Mouse (Mus musculus): ENCODE results near the gene Macf1.

Macf1 gene

DNA sequence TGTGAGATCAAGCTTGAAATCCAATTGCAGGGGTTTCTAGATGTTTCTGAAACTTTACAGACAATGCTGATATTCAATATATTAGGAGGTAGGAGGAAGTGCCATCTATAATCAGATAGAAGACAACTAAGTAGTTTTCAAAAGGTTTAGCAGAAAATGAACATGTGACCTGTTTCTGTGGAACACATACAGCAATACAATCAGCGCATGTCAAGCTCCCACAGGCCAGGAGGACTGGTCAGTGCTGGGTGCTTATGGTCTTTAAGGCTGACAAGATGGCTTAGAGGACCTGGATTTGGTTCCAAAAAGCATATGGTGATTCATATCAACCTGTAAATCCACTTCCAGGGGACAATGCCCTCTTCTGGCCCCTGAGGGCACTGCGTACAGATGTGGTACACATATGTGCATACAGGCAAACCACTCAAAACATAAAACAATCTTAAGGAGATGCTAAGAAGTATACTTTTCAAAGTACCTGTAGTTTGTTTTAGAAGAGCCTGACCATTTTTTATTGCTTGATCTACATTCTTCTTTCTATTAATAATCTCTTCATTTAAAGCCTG, 288.6 kb downstream of the Macf1 start:
- in situ Hi-C loops (cut with MboI; ENCODE audit: unreplicated experiment in 2 of 2): loop anchor here in 1 of 2 experiments (25.0 kb wide), 1 partner anchor 108 kb away; no protein-coding TSS in a partner anchor

DNA sequence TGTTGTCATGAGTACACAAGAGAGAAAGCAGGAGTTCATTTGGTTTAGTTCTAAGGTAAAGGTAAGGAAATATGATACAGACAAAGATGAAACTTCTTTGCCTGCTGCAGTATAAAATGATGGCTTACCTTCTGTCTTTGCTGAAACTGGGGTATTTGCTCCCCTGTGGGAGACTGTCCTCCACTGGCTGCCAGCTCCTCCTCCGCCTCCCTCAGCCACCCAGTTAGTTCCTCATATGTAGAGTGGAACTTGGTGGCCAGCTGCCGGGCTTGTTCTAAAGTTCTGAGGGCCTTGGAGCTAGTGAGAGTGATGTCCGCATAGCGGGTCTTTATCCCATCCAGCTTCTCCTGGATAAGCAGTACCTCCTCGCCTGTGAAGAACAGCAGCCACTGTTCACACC, 289.3 kb downstream of the Macf1 start:
- in situ Hi-C loops (cut with MboI; ENCODE audit: unreplicated experiment in 2 of 2): loop anchor here (5.0 to 25.0 kb wide), 3 partner anchors 93 to 178 kb away; no protein-coding TSS in a partner anchor

DNA sequence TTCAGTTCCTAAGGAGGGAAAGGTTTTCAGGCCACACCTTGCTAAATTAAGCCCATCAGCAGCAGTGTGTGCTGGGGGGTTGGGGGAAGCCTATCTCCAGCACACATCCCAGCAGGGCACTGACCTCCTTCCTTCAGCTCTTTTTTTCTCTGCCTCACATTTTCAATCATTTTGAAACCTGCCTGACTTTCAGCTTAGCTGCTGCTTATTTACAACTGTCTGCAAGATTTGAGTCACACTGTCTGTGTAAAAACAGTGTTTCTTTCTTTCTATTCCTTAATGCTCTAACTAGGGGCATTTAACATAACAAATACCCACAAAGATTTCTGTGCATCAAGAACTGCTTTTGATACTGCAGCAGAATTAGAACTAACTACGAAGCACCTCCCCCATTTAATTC, 289.9 kb downstream of the Macf1 start:
- in situ Hi-C loops (cut with MboI; ENCODE audit: unreplicated experiment in 2 of 2): loop anchor here (5.0 to 25.0 kb wide), 3 partner anchors 92 to 177 kb away; no protein-coding TSS in a partner anchor

DNA sequence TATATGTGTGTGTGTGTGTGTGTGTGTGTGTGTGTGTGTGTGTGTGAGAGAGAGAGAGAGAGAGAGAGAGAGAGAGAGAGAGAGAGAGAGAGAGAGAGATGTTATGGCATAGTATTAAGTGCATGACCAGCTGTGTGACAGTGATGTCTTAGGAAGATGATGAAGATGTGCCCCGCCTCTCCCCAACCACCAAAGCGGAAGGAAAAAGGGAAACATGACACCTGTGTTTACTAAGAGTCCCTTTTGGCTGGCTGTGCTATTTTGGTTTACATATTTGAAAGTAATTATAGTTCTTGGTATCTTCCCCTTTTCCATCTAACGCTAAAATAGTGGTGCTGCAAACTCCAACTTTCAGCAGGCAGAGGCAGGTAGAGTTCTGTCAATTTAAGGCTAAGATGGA, 291.2 kb downstream of the Macf1 start:
- in situ Hi-C loops (cut with MboI; ENCODE audit: unreplicated experiment in 2 of 2): loop anchor here (5.0 to 25.0 kb wide), 3 partner anchors 91 to 176 kb away; no protein-coding TSS in a partner anchor

GRCm38 (mm10) chr4:123392187-123392586, 292.0 kb downstream of the Macf1 start:
- in situ Hi-C loops (cut with MboI; ENCODE audit: unreplicated experiment in 2 of 2): loop anchor here (5.0 to 25.0 kb wide), 3 partner anchors 90 to 175 kb away; no protein-coding TSS in a partner anchor

DNA sequence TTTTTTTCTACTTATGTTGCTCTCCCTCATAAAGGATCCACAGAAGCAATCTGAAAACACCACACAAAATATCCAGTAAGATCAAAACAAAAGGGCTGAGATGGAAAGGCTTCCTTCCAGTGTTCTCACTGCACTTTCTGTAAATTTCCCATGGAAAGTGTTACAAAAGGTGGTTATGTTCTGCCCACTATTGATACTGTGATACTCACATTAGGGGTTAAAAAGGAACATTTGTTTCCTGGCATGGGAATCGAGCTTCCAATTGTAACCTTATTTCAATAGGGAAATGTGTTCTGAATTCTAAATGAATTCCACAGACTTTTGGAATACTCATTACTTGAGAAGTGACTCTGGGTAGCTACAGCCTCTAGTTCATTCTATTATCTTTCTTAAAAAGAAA, 299.1 kb downstream of the Macf1 start:
- in situ Hi-C loops (cut with MboI; ENCODE audit: unreplicated experiment in 2 of 2): loop anchor here (10.0 to 25.0 kb wide), 2 partner anchors 98 to 170 kb away; no protein-coding TSS in a partner anchor

- in situ Hi-C loops (cut with MboI; ENCODE audit: unreplicated experiment in 2 of 2): loop anchor here (10.0 to 25.0 kb wide), 2 partner anchors 96 to 168 kb away; no protein-coding TSS in a partner anchor
These were observed 301.0 kb downstream of the Macf1 start for GRCm38 (mm10) chr4:123383173-123383572.

GRCm38 (mm10) chr4:123382051-123382450, 302.1 kb downstream of the Macf1 start:
- in situ Hi-C loops (cut with MboI; ENCODE audit: unreplicated experiment in 2 of 2): loop anchor here (10.0 to 25.0 kb wide), 2 partner anchors 95 to 167 kb away; no protein-coding TSS in a partner anchor

DNA sequence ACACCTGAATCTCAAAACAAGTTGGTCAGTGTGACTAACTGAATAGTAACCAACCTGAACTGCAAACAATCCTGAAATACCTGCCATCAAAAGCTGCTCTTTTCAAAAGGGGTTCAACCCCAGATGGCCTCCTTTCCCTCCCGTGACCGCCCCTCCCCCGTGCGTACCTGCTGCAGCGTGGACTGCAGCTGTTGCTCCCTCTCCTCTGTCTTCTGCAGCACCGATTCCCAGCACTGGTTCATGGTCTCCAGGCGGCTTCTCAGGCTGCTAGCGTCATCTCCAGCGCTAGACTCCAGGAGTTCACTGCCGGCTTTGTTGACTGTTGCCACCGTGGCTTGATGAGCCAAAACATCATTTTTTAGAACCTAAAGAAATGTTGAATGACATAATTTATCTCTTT, 302.6 kb downstream of the Macf1 start:
- in situ Hi-C loops (cut with MboI; ENCODE audit: unreplicated experiment in 2 of 2): loop anchor here (10.0 to 25.0 kb wide), 2 partner anchors 94 to 167 kb away; no protein-coding TSS in a partner anchor

GRCm38 (mm10) chr4:123376031-123376430, 308.1 kb downstream of the Macf1 start:
- in situ Hi-C loops (cut with MboI; ENCODE audit: unreplicated experiment in 2 of 2): loop anchor here in 1 of 2 experiments (25.0 kb wide), 1 partner anchor 89 kb away; no protein-coding TSS in a partner anchor

- in situ Hi-C loops (cut with MboI; ENCODE audit: unreplicated experiment in 2 of 2): loop anchor here in 1 of 2 experiments (25.0 kb wide), 1 partner anchor 87 kb away; no protein-coding TSS in a partner anchor
These were observed 309.7 kb downstream of the Macf1 start for GRCm38 (mm10) chr4:123374316-123375008.

GRCm38 (mm10) chr4:123363555-123363954, 320.6 kb downstream of the Macf1 start:
- in situ Hi-C loops (cut with MboI; ENCODE audit: unreplicated experiment in 2 of 2): no loop called here

- in situ Hi-C loops (cut with MboI; ENCODE audit: unreplicated experiment in 2 of 2): no loop called here
These were observed 323.4 kb downstream of the Macf1 start for GRCm38 (mm10) chr4:123360771-123361170.

GRCm38 (mm10) chr4:123358613-123359012, 325.5 kb downstream of the Macf1 start:
- in situ Hi-C loops (cut with MboI; ENCODE audit: unreplicated experiment in 2 of 2): no loop called here

DNA sequence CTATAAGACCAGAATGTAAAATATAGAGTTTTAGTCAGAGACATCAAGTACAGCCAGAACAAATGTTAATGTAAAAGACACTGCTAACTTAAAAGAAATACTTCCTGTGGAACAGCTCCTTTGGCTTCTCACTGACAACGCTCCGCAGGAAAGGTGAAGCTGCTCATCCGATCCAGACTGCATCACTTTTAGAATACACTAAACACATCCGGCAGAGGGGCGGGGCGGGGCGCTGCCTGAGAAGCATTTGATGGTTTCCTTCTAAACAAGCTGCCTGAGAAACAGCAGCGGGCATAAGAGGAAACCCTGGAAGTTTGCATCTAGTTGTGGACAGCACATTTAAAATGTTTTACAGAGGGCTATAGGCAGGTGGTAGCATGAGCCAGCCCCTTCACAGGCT, 328.2 kb downstream of the Macf1 start:
- in situ Hi-C loops (cut with MboI; ENCODE audit: unreplicated experiment in 2 of 2): no loop called here

GRCm38 (mm10) chr4:123353271-123353877, 330.8 kb downstream of the Macf1 start:
- in situ Hi-C loops (cut with MboI; ENCODE audit: unreplicated experiment in 2 of 2): no loop called here

DNA sequence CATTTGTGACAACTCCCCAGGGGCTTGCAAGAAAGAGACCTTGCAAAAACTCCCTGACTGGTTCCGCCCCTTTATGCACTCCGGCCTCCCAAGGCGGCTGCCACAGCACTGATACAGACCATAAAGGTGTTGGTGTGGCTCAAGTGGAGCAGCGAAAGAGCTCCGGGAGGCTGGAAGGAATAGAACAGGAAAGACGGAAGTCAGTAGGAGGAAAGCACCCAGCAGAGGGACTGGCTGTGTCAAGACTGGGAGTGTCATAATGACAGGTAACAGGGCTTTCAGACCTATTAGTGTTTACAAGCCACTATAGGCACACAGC, 340.7 kb downstream of the Macf1 start:
- in situ Hi-C loops (cut with MboI; ENCODE audit: unreplicated experiment in 2 of 2): no loop called here

GRCm38 (mm10) chr4:123342642-123343470, 341.3 kb downstream of the Macf1 start, which contains the start of gene Bmp8a:
TSS of gene Bmp8a (minus strand) at chr4:123343252.
- in situ Hi-C loops (cut with MboI; ENCODE audit: unreplicated experiment in 2 of 2): no loop called here

DNA sequence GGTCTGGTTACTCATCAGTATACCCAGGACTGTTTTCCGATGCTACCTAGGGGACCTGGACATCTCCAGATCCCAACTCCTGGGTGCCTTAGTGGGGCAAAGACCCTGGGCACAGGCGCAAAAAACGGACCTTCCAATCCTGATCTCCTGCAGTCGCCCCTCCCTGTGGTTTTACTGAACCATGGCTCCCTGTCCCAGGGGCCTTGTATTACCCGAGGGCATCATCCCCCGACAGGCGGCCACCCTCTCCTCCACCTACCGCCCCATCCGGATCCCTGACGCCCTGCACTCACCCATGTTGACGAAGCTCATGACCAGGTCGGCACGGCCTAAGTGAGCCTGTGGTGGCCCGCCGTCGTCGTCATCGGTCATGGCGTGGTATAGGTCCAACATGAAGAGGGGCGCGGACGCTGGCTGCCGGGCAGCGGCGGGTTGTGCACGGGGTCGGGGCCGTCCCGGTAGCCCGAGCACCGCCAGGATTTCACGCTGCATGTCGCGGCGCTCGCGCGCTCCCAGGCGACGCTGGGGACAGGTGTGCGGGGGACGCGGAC, 342.0 kb downstream of the Macf1 start:
- in situ Hi-C loops (cut with MboI; ENCODE audit: unreplicated experiment in 2 of 2): no loop called here

DNA sequence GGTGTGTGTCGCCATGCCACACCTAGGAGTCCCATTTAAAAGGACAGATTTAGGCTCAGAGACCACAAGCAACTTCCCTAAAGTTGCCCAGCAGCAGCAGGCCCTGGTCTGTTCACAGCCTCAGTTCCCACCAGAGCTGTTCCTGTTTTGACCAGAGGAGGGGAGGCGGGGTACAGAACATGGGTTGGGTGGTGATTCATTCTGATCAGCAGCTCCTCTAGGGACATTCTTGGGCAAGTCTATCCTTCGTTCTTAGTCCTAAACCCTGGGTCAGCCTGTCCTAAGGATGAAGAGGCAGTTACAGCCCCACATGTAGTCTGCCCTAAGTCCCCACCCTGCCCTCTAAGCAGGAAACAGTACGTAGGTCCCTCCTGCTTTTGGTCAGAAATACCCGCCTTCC, 343.9 kb downstream of the Macf1 start:
- in situ Hi-C loops (cut with MboI; ENCODE audit: unreplicated experiment in 2 of 2): no loop called here

All from v-Abl transformed pro-B cells (cell line).